Mouse (Mus musculus) embryonic facial prominence, embryonic 10.5 days (tissue): ENCODE measurements around the gene Cenpp. TPM values are rescaled to one million over a fixed set of nuclear protein-coding genes. Genes with fewer than 3 reads are reported as not detected.

ENCODE experiments used
- DNase-seq: peaks from one replicate; pipeline ENCODE4 v3.0.0-alpha.2; 2017; ENCODE audit warnings: low spot score
- H3K27ac ChIP-seq: fragments of 300-500 bp; sonication (generic); replicated peaks from 2 replicates; pipeline ENCODE4 v1.5.1; 2016; ENCODE audit warnings: mild to moderate bottlenecking
- H3K27me3 ChIP-seq: fragments of 300-500 bp; sonication (generic); replicated peaks from 2 replicates; pipeline ENCODE4 v1.6.1; 2016; ENCODE audit warnings: low read depth, mild to moderate bottlenecking; ENCODE audit not compliant: poor library complexity, severe bottlenecking
- H3K36me3 ChIP-seq: fragments of 300-500 bp; sonication (generic); replicated peaks from 2 replicates; pipeline ENCODE4 v1.6.1; 2016; ENCODE audit warnings: mild to moderate bottlenecking, moderate library complexity
- H3K4me1 ChIP-seq: fragments of 300-500 bp; sonication (generic); 2 replicates; pipeline ENCODE4 v1.6.1; 2016
- H3K4me3 ChIP-seq: fragments of 300-500 bp; sonication (generic); 2 replicates; pipeline ENCODE4 v1.5.1; 2016; ENCODE audit warnings: mild to moderate bottlenecking, moderate library complexity
- H3K9me3 ChIP-seq: fragments of 300-500 bp; sonication (generic); 2 replicates; pipeline ENCODE4 v1.6.1; 2016; ENCODE audit warnings: mild to moderate bottlenecking
- WGBS: fragments of 180-500 bp; shearing (Covaris S2); methylation state at CpG from one replicate; pipeline ENCODE4 v1.1.7; 2016; 5-methylcytosine and 5-hydroxymethylcytosine counted together
- polyA plus RNA-seq: library from polyadenylated mRNA; unstranded; fragments of >200 nt; fragmentation: Nextera tagmentation; extraction: Ambion mirVana; gene quantifications from 2 replicates; pipeline ENCODE4 v1.2.1, GENCODE M21; 2016

Cenpp gene
- polyA plus RNA-seq, 1 experiment from 2014 or later: 35.2 TPM

DNA sequence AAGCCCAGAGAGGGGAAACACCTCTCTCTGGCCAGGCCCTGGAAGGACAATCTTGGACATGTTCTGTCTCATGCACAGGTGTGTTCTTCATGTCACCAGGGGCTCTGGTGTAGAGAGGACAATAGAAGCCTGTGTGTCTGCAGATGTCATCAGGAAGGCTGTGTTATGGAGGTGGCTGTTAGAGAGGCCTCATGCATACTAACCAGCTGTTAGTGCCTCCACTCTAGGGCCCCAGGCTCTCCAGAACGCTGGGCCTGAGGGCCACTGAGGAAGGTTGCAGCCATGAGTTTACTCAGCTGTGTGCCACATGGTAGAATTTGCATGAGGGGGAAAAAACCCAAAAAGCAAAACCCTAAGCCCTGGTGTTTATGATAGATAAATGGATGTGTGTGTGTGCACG is 185.0 kb downstream of the Cenpp start:
- no peak overlapping the region for H3K4me3 ChIP-seq
- 51% methylated on average over 2 of the region's 2 CpGs for WGBS
- peak overlapping the region; percentile 79 for H3K27ac ChIP-seq
- H3K9me3 ChIP-seq: no peaks in the 10 kb centered on the region
- DNase-seq: peak; percentile 32
- H3K36me3 ChIP-seq: peaks cover 34% of the 10 kb centered on the region
- no peaks in the 10 kb centered on the region for H3K27me3 ChIP-seq
- H3K4me1 ChIP-seq: peaks cover 22% of the 10 kb centered on the region

DNA sequence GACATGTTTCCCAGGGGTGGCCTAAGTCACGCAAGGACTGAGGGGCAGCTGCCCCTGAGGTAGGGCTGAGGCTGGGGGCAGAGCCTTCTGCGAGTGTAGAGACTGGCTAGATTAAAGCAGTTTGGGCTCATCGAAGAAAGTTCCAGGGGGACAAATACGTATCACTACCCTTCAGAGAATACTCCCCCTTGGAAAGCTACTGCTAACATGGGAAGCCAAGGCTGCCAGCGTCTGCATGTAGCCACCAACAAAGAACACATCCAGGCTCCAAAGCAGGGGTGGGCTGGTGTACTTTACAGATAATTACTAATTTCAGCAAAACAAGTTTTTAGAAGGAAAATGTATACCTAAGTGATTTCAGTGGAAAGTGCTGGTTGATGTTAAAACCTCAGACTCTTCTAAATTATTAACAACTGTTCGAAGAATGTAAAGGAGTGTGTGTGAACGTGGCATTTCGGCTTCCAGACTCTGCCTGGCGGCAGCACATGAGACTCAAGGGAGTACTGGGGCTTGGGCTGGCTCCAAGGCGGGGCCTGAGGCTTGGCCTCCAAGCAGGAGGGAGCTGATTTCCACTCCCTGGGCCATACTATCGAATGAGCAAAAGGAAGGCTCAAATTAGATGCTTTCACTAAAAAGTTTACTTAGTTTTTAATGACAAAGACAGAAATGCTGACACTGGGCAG is 186.1 kb downstream of the Cenpp start:
- Histone ChIP-seq H3K27me3 (no peaks in the 10 kb centered on the region), H3K4me1 (peaks cover 21% of the 10 kb centered on the region), H3K36me3 (peaks cover 44% of the 10 kb centered on the region), H3K27ac (peak overlapping the region; percentile 79), H3K4me3 (no peak overlapping the region), H3K9me3 (no peaks in the 10 kb centered on the region)
- peak; percentile 53 for DNase-seq
- 65% methylated on average over 11 of the region's 11 CpGs for WGBS

DNA sequence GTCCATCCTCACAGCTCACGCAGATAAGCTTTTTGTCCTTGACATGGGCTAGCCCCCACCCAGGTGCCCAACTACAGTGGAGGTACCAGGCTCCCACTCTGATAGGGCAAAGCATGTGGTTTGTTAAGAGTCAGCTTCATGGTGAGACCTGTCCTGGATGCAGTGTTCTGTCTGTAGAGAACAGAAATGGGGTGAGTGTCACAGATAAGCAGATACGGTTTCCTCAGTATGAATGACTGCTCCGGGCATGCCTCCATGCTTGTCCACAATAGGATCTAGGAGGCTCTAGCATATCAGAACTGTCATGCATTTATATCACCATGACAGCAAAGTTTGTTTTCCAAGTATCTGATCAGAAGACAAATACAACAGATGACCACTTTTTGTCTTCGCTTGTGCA is 186.7 kb downstream of the Cenpp start:
- Histone ChIP-seq H3K4me1 (peaks cover 18% of the 10 kb centered on the region), H3K9me3 (no peaks in the 10 kb centered on the region), H3K27me3 (no peaks in the 10 kb centered on the region), H3K36me3 (peaks cover 51% of the 10 kb centered on the region), H3K27ac (peak overlapping the region; percentile 79), H3K4me3 (no peak overlapping the region)
- 96% methylated on average over 4 of the region's 4 CpGs for WGBS
- DNase-seq: no peak

DNA sequence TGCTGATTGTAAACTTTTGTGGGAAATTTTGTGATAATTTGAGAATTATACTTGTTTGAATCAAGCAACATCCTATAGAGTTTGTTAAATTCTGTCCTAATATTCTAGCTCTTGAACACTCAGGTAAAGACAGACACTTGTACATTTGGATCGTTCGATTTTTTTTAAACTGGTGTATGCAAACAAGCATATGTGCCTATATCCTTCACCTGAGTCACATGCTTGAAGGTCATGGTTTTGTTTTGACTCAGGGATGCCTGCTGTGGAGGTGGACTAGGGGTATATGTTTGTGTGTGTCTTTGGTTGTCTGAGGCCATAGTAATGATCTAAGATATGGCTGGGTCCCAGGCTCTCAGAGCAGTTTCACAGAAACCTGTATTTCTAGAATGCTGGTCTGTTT is 189.7 kb downstream of the Cenpp start:
- no peaks in the 10 kb centered on the region for H3K9me3 ChIP-seq
- no peak overlapping the region for H3K4me3 ChIP-seq
- no peak overlapping the region for H3K27ac ChIP-seq
- WGBS: 97% methylated on average over 2 of the region's 2 CpGs
- peaks cover 72% of the 10 kb centered on the region for H3K36me3 ChIP-seq
- no peak for DNase-seq
- peaks cover 16% of the 10 kb centered on the region for H3K4me1 ChIP-seq
- H3K27me3 ChIP-seq: no peaks in the 10 kb centered on the region

DNA sequence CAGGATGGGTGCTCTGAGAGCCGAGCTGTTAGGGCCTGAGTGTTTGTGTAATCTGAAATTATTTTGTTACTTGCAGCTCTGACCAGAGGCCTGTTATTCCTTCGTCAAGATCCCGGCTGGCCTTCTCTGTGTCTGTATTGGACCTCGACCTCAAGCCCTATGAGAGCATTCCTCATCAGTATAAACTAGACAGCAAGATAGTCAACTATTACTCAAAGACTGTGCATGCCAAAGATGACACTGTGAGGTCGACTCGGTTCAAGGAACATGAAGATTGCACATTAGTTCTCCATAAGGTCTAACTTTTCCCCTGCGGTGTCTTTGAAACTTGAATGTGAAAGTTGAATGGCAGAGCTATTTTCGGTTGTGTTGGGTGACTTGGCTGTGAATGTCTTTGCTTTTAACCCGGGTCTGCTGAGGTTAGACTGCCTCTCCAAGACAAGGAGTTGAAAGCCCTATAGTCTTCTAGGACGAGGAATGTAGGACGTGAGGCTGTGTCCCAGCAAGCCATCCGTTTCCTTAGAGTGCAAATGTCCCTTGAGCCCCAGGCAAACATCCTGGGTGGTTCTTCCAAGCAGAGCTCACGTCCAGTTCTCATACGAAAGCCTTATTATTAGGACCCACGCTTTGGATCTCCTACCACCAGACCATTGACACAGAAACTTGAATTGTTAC is 191.0 kb downstream of the Cenpp start:
- no peak for DNase-seq
- H3K36me3 ChIP-seq: peaks cover 79% of the 10 kb centered on the region
- 88% methylated on average over 15 of the region's 15 CpGs for WGBS

DNA sequence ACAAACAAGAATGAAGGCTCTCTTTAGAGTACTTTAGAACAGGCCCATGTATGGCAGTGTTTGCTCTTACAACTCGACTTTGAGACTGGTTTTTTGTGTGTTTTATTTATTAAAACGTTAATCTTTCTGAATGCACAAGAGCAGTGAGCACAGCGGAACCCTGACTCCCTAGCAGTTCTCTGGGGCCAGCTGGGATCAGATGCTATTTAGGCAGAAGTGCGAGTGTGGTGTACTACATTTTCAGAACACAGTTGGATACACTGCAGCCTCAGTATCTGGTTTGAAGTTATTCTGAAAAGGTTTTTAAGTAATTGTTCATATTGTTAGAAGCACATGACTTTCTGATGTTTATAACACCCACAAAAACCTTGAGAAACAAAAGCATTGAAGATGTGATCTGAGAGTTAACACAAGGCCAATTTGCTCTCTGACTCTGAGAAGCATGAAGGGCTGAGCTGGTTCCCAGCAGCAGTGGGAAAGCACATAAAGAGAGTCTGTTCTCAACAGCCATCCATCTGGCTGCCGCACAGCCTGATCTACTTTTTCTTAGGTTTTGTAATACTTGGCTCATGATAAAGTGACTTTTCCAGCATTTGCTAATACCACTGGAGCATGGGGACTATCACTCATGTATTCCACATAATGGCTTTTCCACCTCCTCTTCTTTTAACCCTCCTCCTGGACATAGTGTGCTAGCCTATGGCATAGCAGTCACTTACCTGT is 191.7 kb downstream of the Cenpp start:
- H3K27me3 ChIP-seq: no peaks in the 10 kb centered on the region
- WGBS: 87% methylated on average over 5 of the region's 5 CpGs
- DNase-seq: no peak
- H3K36me3 ChIP-seq: peaks cover 79% of the 10 kb centered on the region
- H3K4me1 ChIP-seq: no peaks in the 10 kb centered on the region
- no peak overlapping the region for H3K4me3 ChIP-seq
- H3K27ac ChIP-seq: no peak overlapping the region
- no peaks in the 10 kb centered on the region for H3K9me3 ChIP-seq

More for the DNA sequence above, 191.0 kb downstream of the Cenpp start:
- Histone ChIP-seq H3K9me3 (no peaks in the 10 kb centered on the region), H3K27ac (no peak overlapping the region), H3K4me3 (no peak overlapping the region), H3K4me1 (peaks cover 5% of the 10 kb centered on the region), H3K27me3 (no peaks in the 10 kb centered on the region)

DNA sequence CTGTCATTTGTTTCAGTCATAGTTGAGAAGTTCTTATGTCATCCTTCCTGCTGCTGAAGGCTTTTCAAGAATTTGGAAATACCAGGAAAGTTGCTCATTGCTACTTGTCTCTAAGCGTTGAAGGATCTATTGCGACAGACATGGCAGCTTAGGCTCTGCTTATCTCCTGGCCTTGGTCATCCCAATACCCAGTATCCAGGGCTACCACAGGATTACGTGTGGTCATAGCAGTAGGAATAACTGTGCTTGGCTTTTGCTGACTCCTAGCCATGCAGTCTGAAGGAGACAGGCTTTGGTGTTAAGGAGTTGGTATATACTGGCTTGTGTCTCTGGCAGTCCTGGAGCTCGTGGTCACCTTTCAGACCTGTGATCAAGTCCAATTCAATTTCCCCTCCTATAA is 192.3 kb downstream of the Cenpp start:
- no peak overlapping the region for H3K4me3 ChIP-seq
- no peaks in the 10 kb centered on the region for H3K4me1 ChIP-seq
- 88% methylated on average over 4 of the region's 4 CpGs for WGBS
- H3K27me3 ChIP-seq: no peaks in the 10 kb centered on the region
- peaks cover 76% of the 10 kb centered on the region for H3K36me3 ChIP-seq
- DNase-seq: no peak
- no peaks in the 10 kb centered on the region for H3K9me3 ChIP-seq
- H3K27ac ChIP-seq: no peak overlapping the region

DNA sequence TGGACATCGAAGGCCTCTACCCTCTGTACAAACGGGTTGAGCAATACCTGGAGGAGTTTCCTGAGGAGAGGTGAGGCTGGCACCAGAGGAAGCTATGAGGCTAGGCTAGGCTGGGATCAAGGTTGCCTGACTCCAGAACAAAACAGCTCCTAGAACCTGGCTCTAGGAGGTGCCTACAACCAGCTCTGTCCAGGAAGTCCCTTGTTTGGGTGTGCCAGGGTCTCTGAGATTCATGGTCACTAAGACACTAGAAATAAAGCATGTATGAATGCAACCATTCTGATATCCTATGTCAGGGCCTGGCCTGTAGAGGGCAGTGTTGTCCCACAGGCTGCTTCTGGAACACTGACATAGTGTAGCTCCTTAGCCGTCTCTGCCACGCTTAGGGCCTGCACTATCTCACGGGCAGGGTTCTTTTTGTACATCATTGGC is 203.3 kb downstream of the Cenpp start:
- WGBS: 56% methylated on average over 5 of the region's 5 CpGs
- Histone ChIP-seq H3K4me1 (no peaks in the 10 kb centered on the region), H3K36me3 (peaks cover 73% of the 10 kb centered on the region), H3K27ac (no peak overlapping the region), H3K27me3 (no peaks in the 10 kb centered on the region), H3K9me3 (no peaks in the 10 kb centered on the region), H3K4me3 (no peak overlapping the region)
- DNase-seq: peak; percentile 82

DNA sequence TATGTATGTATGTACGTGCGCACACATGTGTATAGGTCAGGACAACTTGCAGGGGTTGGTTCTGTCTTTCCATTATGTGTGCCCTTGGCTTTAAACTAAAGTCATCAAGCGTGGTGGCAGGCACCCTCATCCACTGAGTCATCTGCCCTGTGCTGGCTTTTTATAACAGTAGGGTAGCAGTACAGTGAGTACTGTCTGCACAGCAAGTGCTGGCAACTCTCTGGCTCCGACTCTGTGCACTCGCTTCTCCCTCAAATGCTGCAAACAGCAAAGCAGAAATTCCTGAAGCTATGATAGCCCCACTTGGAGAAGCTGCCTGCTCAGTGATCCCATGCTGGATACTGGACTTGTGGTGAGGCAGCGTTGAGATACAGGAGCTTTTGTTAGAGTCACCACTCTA is 208.1 kb downstream of the Cenpp start:
- no peaks in the 10 kb centered on the region for H3K9me3 ChIP-seq
- H3K36me3 ChIP-seq: peaks cover 58% of the 10 kb centered on the region
- H3K4me3 ChIP-seq: no peak overlapping the region
- 96% methylated on average over 6 of the region's 6 CpGs for WGBS
- H3K4me1 ChIP-seq: no peaks in the 10 kb centered on the region
- H3K27ac ChIP-seq: no peak overlapping the region
- DNase-seq: no peak
- H3K27me3 ChIP-seq: no peaks in the 10 kb centered on the region

DNA sequence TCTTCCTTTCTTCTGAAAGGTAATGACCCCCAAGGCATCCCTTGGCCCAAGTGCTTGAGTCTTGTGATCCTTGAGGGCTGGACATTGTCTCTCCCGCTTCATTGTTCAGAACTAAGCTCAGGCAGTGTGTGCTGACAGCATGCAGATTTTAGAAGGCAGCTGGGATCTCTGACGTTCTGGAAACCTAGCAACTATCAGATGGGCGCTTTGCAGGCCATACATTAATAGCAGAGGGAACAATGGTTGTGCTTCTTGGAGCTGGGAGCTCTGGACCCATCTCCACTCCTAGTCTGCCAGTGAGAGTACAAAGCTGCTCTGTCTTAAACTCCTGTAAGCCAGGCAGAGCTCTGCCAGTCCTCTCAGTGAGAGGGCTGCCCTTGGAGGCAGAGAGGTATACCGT is 216.4 kb downstream of the Cenpp start:
- no peaks in the 10 kb centered on the region for H3K9me3 ChIP-seq
- WGBS: 86% methylated on average over 4 of the region's 4 CpGs
- peaks cover 74% of the 10 kb centered on the region for H3K36me3 ChIP-seq
- H3K27ac ChIP-seq: no peak overlapping the region
- H3K4me1 ChIP-seq: no peaks in the 10 kb centered on the region
- H3K27me3 ChIP-seq: no peaks in the 10 kb centered on the region
- DNase-seq: no peak
- H3K4me3 ChIP-seq: no peak overlapping the region

DNA sequence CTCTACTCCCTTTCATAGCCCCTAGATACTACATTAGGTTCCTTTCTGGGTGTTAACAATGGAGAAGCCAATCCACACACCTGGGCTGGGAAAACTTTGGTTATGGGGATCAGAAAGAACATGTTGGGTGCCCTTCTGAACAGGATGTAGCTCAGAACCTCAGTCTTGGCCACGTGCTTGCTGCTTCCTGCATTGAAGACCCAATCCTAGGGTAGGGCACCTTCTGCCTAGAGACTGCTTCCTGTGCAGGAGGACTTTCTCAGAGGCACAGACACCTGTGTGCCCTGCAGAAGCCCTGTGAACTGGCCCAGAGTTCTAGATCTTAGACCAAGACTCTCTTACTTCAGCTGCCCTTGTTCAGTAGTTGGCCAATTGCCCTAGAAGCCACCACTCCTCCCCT is 216.8 kb downstream of the Cenpp start:
- 91% methylated on average over 1 of the region's 1 CpGs for WGBS

DNA sequence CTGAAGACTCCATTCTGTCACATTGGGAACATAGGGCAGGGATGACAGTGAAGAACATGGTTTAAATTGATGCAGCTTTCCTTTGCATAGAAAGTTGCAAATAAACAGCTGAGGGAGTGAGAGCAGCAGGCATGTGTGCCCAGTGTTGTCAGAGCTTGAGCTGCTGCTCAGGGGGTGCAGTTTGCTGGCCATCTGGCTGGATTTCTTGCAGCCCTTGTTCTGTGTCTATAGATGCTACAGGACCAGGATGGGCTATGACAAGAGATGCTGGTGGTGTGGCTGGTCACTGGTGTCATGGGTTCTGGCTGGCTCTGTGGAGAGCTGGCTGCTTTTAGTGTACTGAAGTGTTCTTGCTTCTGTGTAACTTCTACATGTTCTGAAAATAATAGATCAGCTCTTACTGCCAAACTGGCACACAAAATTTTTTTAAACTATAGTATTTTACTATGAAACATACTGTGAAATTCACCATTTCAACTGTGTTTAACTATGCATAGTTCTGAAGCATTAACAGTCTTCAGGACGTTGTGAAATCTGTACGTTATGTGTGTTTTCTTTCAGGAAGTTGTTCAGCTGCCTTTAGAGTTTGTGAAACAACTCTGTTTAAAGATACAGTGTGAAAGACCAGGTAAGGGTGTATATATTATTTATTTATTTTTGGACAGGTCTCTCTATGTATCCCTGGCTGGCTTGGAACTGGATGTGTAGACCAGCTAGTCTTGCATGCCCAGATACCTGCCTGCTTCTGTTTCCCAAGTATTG is 219.1 kb downstream of the Cenpp start:
- 88% methylated on average over 2 of the region's 2 CpGs for WGBS

More for the DNA sequence above, 216.8 kb downstream of the Cenpp start:
- H3K4me1 ChIP-seq: peaks cover under 1% of the 10 kb centered on the region; the same call in 1 of the 2 replicates
- H3K27me3 ChIP-seq: no peaks in the 10 kb centered on the region
- H3K9me3 ChIP-seq: no peaks in the 10 kb centered on the region
- peaks cover 75% of the 10 kb centered on the region for H3K36me3 ChIP-seq
- no peak overlapping the region for H3K4me3 ChIP-seq
- H3K27ac ChIP-seq: no peak overlapping the region
- no peak for DNase-seq

More for the DNA sequence above, 219.1 kb downstream of the Cenpp start:
- H3K9me3 ChIP-seq: no peaks in the 10 kb centered on the region
- DNase-seq: no peak
- peaks cover 6% of the 10 kb centered on the region; the same call in 1 of the 2 replicates for H3K4me1 ChIP-seq
- no peaks in the 10 kb centered on the region for H3K27me3 ChIP-seq
- no peak overlapping the region for H3K27ac ChIP-seq
- H3K36me3 ChIP-seq: peaks cover 69% of the 10 kb centered on the region
- H3K4me3 ChIP-seq: no peak overlapping the region
